Mouse (Mus musculus): ENCODE results near the gene Prss43. TPM values are rescaled to one million over a fixed set of nuclear protein-coding genes. Genes with fewer than 3 reads are reported as not detected.

The Prss43 gene
- not detected in 2 replicates for polyA plus RNA-seq (2016; fragmentation: Nextera tagmentation; extraction: Ambion mirVana)

- Histone ChIP-seq H3K4me3 (no peak within 1 kb of the TSS), H3K36me3 (no peaks in the 10 kb centered on the region), H3K4me1 (no peaks in the 10 kb centered on the region), H3K27ac (no peak within 1 kb of the TSS), H3K27me3 (replicated peaks) (peaks cover 29% of the 10 kb centered on the region), H3K9ac (no peak within 1 kb of the TSS), H3K4me2 (no peak within 1 kb of the TSS), H3K9me3 (replicated peaks) (no peaks in the 10 kb centered on the region)
- 53% methylated on average over 3 of the region's 3 CpGs for WGBS (ENCODE audit: insufficient replicate concordance)
- no peak for ATAC-seq
Observed at GRCm38 (mm10) chr9:110826390-110826789, at the start of gene Prss43. Prss43 (plus strand) TSS chr9:110826690.

- no peak overlapping the region for H3K27ac ChIP-seq
- H3K4me3 ChIP-seq, result no peak overlapping the region
- no peaks in the 10 kb centered on the region for H3K36me3 ChIP-seq
- H3K4me2 ChIP-seq, result no peak overlapping the region
- no peak overlapping the region for H3K9ac ChIP-seq
- WGBS (ENCODE audit: insufficient replicate concordance), result 78% methylated on average over 1 of the region's 1 CpGs
- H3K27me3 ChIP-seq (replicated peaks), result peaks cover 48% of the 10 kb centered on the region
- no peaks in the 10 kb centered on the region for H3K9me3 ChIP-seq (replicated peaks)
- no peak for ATAC-seq
- peaks cover 16% of the 10 kb centered on the region for H3K4me1 ChIP-seq
Observed at GRCm38 (mm10) chr9:110778100-110778499, 48.4 kb upstream of the Prss43 start.

- 72% methylated on average over 7 of the region's 7 CpGs for WGBS (ENCODE audit: insufficient replicate concordance)
- no peak for ATAC-seq
- Histone ChIP-seq H3K4me2 (no peak overlapping the region), H3K27ac (no peak overlapping the region), H3K4me3 (no peak overlapping the region), H3K9me3 (replicated peaks) (no peaks in the 10 kb centered on the region), H3K4me1 (peaks cover 17% of the 10 kb centered on the region), H3K27me3 (replicated peaks) (peaks cover 51% of the 10 kb centered on the region), H3K9ac (no peak overlapping the region), H3K36me3 (no peaks in the 10 kb centered on the region)
Observed at GRCm38 (mm10) chr9:110778559-110778958, 47.9 kb upstream of the Prss43 start.

GRCm38 (mm10) chr9:110779242-110779913, 47.1 kb upstream of the Prss43 start:
- Histone ChIP-seq H3K4me1 (peaks cover 18% of the 10 kb centered on the region), H3K4me2 (no peak overlapping the region), H3K9me3 (replicated peaks) (no peaks in the 10 kb centered on the region), H3K9ac (no peak overlapping the region), H3K27ac (no peak overlapping the region), H3K36me3 (no peaks in the 10 kb centered on the region), H3K27me3 (replicated peaks) (peaks cover 49% of the 10 kb centered on the region), H3K4me3 (no peak overlapping the region)
- no peak for ATAC-seq
- 39% methylated on average over 5 of the region's 5 CpGs for WGBS (ENCODE audit: insufficient replicate concordance)

GRCm38 (mm10) chr9:110781256-110781721, 45.2 kb upstream of the Prss43 start:
- WGBS (ENCODE audit: insufficient replicate concordance), result under 1% methylated on average over 39 of the region's 43 CpGs
- peak; percentile 90 for ATAC-seq
- H3K4me1 ChIP-seq, result peaks cover 18% of the 10 kb centered on the region
- peak overlapping the region; percentile 83 for H3K4me2 ChIP-seq
- peak overlapping the region; percentile 66 for H3K9ac ChIP-seq
- peak overlapping the region; percentile 50 for H3K4me3 ChIP-seq
- H3K9me3 ChIP-seq (replicated peaks), result no peaks in the 10 kb centered on the region
- no peak overlapping the region for H3K27ac ChIP-seq
- H3K36me3 ChIP-seq, result no peaks in the 10 kb centered on the region
- H3K27me3 ChIP-seq (replicated peaks), result peaks cover 47% of the 10 kb centered on the region

DNA sequence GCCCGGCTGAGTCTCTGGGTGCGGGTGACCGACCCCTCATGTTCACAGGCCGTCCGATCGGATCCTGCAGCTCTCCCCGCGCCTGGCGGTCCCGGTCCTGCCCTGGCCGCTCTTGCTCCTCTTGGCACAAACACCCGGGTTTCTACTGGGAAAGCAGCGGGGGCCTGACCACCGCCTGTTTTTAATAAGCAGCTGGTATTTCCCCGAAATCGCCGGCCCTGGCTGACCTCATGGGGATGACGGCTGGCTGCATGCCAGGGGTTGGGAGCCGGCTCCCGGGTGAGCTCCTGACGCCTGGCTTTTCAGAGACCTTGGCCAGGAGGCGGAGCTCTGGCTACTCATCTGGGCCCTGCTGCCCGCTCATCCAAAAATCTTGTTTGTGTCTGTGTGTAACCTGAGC, 44.8 kb upstream of the Prss43 start:
- Histone ChIP-seq H3K27me3 (replicated peaks) (peaks cover 47% of the 10 kb centered on the region), H3K27ac (no peak overlapping the region), H3K9ac (peak overlapping the region; percentile 66), H3K36me3 (no peaks in the 10 kb centered on the region), H3K4me3 (peak overlapping the region; percentile 50), H3K9me3 (replicated peaks) (no peaks in the 10 kb centered on the region), H3K4me1 (peaks cover 18% of the 10 kb centered on the region), H3K4me2 (peak overlapping the region; percentile 83)
- ATAC-seq, result peak; percentile 38
- WGBS (ENCODE audit: insufficient replicate concordance), result 2% methylated on average over 23 of the region's 23 CpGs

DNA sequence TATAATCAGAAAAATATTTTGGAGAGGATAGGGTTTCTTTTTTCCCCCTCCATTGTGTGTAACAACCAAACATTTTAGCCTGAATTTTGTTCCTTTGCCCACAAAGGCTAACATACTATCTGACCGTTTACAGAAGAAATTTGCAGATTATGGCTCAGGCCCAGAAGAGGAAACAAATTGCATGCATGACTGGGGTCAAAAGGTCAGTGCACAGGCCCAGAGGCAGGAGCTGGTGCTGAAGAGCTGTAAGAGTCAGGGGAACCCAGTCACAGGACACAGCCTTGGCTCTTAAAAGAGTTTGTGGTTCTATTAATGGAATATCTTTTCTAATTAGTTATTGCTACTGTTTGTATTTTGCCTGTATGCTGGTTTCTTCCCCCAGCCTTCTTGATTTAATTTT, 42.9 kb upstream of the Prss43 start:
- Histone ChIP-seq H3K9ac (no peak overlapping the region), H3K4me3 (no peak overlapping the region), H3K36me3 (no peaks in the 10 kb centered on the region), H3K9me3 (replicated peaks) (no peaks in the 10 kb centered on the region), H3K4me2 (no peak overlapping the region), H3K27ac (no peak overlapping the region), H3K27me3 (replicated peaks) (peaks cover 33% of the 10 kb centered on the region), H3K4me1 (peaks cover 18% of the 10 kb centered on the region)
- WGBS (ENCODE audit: insufficient replicate concordance), result 29% methylated on average over 1 of the region's 1 CpGs
- ATAC-seq, result no peak

- no peaks in the 10 kb centered on the region for H3K9me3 ChIP-seq (replicated peaks)
- no peak overlapping the region for H3K9ac ChIP-seq
- H3K4me2 ChIP-seq, result no peak overlapping the region
- H3K27ac ChIP-seq, result no peak overlapping the region
- 66% methylated on average over 3 of the region's 3 CpGs for WGBS (ENCODE audit: insufficient replicate concordance)
- no peak for ATAC-seq
- H3K4me1 ChIP-seq, result 0 out of 2 replicates have a peak, but pooled peaks cover 3% of the 10 kb centered on the region
- H3K27me3 ChIP-seq (replicated peaks), result peaks cover 2% of the 10 kb centered on the region; the same call in 1 of the 2 replicates
- no peak overlapping the region for H3K4me3 ChIP-seq
- no peaks in the 10 kb centered on the region for H3K36me3 ChIP-seq
Observed at GRCm38 (mm10) chr9:110788169-110788568, 38.3 kb upstream of the Prss43 start.

DNA sequence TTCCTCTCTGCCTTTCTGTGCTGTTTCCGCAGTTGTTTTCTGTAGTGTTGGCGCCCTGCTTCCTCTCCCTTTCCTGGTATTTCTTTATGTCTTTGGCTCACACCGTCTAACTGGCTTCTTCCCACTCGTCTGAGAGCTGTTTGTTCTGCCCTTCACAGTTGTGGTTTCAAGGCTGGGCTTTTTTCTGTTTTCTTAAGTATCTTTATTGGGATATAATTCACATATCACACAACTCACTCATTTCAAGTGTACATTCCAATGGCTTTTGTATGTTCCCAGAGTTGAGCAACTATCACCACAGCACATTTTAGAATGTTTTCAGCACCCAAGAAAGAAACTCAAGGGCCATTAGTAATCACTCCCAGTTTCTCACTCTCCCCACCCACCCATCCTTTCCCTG, 36.0 kb upstream of the Prss43 start:
- Histone ChIP-seq H3K4me1 (no peaks in the 10 kb centered on the region), H3K4me2 (no peak overlapping the region), H3K36me3 (no peaks in the 10 kb centered on the region), H3K4me3 (no peak overlapping the region), H3K9ac (no peak overlapping the region), H3K27ac (no peak overlapping the region), H3K9me3 (replicated peaks) (no peaks in the 10 kb centered on the region), H3K27me3 (replicated peaks) (no peaks in the 10 kb centered on the region)
- whole genome bisulfite sequencing (ENCODE audit: insufficient replicate concordance), result 56% methylated on average over 4 of the region's 4 CpGs
- no peak for ATAC-seq

GRCm38 (mm10) chr9:110797013-110797412, 29.5 kb upstream of the Prss43 start:
- Histone ChIP-seq H3K9me3 (replicated peaks) (no peaks in the 10 kb centered on the region), H3K4me2 (no peak overlapping the region), H3K4me1 (no peaks in the 10 kb centered on the region), H3K27ac (no peak overlapping the region), H3K9ac (no peak overlapping the region), H3K36me3 (no peaks in the 10 kb centered on the region), H3K27me3 (replicated peaks) (no peaks in the 10 kb centered on the region), H3K4me3 (no peak overlapping the region)
- WGBS (ENCODE audit: insufficient replicate concordance), result 57% methylated on average over 10 of the region's 10 CpGs
- ATAC-seq, result no peak

DNA sequence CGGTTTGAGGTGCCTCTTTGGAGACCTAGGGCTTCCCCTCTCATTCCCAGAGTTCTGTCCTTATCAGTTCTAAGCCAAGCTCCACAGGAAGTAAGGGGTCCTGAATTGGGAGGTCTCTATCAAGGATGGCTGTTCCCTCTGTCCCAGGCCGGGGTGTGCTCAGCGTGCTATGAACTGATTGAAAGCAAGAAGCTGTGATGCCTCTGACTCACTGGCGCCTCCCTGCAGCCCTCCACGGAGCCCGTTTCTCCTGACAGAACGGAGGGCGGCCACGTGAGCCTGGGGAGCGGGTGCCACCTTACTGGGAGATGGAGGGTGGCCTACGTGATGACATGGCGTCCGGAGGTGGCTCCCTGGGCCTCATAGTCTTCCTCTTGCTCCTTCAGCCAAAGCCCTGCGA, 28.6 kb upstream of the Prss43 start, which contains the start of gene Prss42:
TSS of gene Prss42 (plus strand) at position 301 of the 400 bp plus-strand sequence.
- no peaks in the 10 kb centered on the region for H3K27me3 ChIP-seq (replicated peaks)
- no peak within 1 kb of the TSS for H3K27ac ChIP-seq
- no peaks in the 10 kb centered on the region for H3K9me3 ChIP-seq (replicated peaks)
- no peaks in the 10 kb centered on the region for H3K4me1 ChIP-seq
- no peak within 1 kb of the TSS for H3K4me3 ChIP-seq
- no peak within 1 kb of the TSS for H3K9ac ChIP-seq
- H3K4me2 ChIP-seq, result no peak within 1 kb of the TSS
- ATAC-seq, result no peak
- no peaks in the 10 kb centered on the region for H3K36me3 ChIP-seq
- 73% methylated on average over 14 of the region's 14 CpGs for WGBS (ENCODE audit: insufficient replicate concordance)

GRCm38 (mm10) chr9:110800834-110801479, 25.5 kb upstream of the Prss43 start:
- no peaks in the 10 kb centered on the region for H3K36me3 ChIP-seq
- H3K27ac ChIP-seq, result no peak overlapping the region
- H3K4me2 ChIP-seq, result no peak overlapping the region
- WGBS (ENCODE audit: insufficient replicate concordance), result 65% methylated on average over 8 of the region's 8 CpGs
- no peaks in the 10 kb centered on the region for H3K27me3 ChIP-seq (replicated peaks)
- H3K4me3 ChIP-seq, result no peak overlapping the region
- no peaks in the 10 kb centered on the region for H3K9me3 ChIP-seq (replicated peaks)
- no peak for ATAC-seq
- H3K9ac ChIP-seq, result no peak overlapping the region
- no peaks in the 10 kb centered on the region for H3K4me1 ChIP-seq
